Mouse (Mus musculus): ENCODE measurements around the gene Olfr1423.

- no peak for TF ChIP-seq GATA1 (IDR thresholded peaks at IDR 0.05; ENCODE audit: low read length)
- TF ChIP-seq TAL1 (IDR thresholded peaks at IDR 0.05; ENCODE audit: low read length): no peak
These were observed 3.4 kb downstream of the Olfr1423 start for GRCm38 (mm10) chr19:12037727-12038126.

Measured in erythroblast, embryonic 14.5 days (primary cell).